Mouse (Mus musculus): ENCODE data around the gene Sppl2b.
"Not testable (repeated sequence)": the region's sequence is repeated elsewhere in the genome, so short reads cannot be mapped to it uniquely, and the experiment has no call there.

The Sppl2b gene

DNA sequence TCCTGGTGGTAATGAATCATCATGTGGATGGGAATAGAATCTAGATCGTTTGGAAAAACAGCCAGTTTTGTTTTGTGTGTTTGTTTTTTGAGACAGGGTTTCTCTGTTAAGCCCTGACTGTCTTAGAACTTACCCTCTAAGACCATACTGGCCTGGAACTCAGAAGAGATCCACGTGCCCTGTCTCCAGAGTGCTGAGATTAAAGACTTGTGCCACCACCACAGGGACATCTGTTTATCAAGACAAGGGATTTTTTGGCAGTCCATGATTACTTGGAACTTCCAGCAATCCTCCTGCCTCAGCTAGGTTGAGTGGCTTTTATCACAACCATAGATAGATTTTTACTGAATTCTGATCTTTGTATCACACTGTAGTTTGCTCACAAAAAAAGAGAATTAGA, 30.2 kb upstream of the Sppl2b start:
- DNase-seq: no peak

DNA sequence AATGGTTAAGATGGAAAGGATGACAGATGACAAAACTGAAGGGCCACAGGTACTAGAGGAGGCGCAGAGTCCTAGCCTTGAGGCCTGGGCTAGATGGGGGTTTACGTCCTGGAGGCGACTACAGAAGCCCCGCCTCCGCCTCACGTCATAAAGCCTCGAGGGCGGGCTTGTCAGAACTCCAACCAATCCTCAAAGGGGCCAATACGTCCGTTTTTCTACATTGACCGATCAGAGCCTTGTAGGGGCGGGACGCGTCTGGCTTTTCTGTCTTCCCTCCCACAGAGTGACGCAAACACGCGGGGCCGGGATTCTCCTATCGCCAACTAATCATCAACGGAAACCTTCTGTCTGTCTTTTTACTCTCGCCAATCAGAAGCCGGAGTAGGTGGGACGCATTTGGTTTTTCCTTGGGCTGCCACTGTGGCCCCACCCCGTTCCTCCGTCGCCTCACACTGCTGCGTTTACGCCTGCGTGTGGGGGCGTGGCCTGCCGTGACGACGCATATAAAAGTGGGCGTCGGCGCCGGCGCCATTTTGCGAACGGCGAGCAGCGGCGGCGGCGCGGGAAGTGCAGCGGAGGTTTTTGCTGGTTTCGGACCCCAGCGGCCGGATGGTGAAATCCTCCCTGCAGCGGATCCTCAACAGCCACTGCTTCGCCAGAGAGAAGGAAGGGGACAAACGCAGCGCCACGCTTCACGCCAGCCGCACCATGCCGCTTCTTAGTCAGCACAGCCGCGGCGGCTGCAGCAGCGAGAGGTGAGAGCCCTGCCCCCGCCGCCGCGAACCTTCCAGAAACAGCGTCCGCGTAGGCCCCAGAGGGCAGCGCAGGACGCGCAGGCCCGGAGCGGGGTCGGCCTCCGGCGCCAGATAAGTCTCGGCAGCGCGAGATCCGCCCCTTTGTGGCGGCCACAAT, 28.7 kb upstream of the Sppl2b start, which contains the start of gene Oaz1:
Gene Oaz1 (plus strand): TSS at position 506 of the 912 bp plus-strand sequence.
- peak; percentile 100 for DNase-seq

DNA sequence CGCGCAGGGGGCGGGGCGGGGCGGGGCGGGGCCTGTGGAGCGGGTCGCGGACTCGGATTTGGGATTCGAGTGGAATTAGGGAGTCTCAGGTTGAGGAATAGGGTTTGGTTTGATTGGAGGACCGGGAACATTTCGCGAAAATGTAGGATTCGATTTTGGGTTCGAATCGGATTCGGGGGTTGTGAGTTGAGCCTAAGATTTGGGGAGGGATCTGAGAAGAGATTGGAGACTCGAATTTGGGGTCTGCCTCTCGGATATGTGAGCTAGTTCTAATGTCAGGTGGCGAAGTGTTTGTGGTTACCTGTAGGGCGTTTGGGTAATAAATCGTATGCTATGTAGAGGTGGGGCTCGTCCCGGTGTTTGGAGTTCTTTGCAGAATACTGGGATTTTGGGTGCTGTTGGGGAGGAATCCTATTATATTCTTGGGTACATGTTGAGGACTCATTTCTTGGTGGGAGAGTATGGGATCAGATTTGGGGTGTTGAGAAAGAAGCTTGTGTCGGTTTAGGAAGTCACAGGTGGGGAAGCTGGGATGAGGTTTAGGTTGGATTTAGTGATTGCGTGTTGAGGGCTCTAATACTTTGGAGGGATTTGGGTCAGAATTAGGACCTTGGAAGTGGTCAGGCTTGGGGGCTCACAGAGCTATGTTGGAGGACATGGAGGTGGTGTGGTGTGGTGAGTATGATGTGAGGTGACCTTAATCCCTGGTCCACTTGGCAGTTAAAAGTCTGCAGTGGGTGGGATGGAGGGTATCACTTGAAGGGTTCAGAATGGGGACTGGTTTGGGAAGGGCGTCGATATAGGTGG, 27.8 kb upstream of the Sppl2b start:
- DNase-seq: no peak

DNA sequence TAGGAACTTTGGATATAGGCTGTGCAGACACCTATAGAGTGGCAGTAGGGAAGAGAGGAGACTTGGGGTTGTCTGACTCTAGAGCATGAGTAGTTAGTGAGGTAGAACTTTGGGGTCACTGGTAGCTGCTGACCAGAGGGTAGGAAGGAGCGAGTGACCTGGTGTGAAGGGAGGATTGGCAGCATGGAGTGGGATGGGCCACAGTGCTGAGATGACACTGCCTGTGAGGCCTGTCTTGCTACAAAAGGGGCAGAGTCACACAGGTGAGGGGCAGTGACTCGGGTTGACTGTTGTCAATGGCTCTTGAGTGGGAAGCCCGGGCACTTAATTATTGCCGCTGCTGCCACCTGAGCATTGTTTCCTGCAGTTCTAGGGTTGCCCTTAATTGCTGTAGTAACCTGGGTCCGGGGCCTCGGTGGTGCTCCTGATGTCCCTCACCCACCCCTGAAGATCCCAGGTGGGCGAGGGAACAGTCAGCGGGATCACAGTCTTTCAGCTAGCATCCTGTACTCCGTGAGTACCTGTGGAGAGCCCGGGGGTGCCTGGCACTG, 27.1 kb upstream of the Sppl2b start:
- DNase-seq: no peak

DNA sequence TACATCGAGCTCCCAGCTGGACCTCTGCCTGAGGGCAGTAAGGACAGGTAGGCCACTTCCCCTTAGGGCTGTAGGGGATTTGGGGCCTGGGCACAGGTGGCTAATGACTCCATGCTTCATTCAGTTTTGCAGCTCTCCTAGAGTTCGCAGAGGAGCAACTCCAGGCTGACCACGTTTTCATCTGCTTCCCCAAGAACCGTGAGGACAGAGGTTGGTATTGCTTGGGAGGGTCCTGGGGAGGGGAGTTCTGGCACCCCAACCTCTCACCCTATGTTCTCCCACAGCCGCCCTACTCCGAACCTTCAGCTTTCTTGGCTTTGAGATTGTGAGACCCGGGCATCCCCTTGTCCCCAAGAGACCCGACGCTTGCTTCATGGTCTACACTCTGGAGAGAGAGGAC, 26.5 kb upstream of the Sppl2b start:
- DNase-seq: not testable (repeated sequence)

DNA sequence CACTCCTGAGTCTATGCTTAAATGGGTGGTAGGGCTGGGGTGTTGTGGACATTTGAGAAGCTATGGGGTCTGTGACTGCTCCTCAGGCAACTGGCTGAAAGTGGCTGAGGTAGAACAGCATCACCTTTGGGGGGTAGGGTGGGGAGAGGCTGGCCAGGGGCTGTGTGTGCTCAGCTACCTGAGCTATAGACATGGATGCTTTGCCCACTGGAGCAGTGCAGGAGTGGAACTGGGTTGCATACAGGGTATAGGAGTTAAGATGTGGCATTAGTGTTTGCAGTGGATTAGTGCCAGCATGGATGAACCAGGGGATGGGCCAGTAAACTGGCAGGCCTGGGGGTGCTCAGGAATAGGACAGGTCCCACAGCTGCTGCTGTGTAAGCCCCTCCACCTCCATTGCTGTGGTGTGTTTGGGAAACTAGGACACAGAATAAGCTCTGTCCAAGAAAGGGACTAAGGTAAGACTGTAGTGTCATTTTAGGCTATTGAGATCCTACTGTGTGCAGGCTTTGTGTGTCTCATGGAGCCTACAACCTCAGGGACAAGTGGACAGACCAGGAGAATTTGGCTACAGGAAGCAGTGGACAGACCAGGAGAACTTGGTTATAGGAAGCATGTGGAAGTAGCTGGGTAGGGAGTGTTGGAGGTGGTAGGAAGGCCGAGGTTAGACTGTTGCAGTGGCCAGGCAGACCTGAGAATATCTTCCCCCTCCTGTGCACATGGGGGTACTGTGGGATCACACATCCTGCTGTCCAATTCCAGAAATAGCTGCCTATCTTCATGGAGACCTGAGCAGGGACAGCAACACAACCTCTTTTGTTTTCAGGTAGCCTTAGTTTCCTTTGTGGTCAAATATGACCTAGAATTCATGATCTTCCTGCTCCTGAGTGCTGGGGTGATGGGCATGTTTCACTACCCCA, 25.5 kb upstream of the Sppl2b start:
- DNase-seq: no peak

DNA sequence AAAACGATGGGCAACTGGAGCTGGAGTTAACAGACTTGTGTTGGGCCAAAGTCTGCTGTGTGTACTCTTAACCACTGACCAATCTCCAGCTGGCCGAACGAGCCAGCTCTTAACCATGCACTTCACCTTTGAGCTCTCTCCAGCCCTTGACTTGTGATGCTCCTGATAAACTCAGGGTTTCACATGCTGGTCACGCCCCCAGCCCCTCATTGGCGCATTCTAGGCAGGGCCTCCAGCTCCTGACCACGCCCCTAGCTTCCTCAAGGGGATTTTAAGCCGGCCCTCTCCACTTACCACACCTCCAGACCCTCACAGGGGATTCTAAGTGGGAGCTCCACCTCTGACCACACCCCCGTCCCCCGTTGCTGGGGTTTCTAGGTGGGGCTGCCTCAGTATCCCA, 23.9 kb upstream of the Sppl2b start:
- DNase-seq: peak; percentile 90

DNA sequence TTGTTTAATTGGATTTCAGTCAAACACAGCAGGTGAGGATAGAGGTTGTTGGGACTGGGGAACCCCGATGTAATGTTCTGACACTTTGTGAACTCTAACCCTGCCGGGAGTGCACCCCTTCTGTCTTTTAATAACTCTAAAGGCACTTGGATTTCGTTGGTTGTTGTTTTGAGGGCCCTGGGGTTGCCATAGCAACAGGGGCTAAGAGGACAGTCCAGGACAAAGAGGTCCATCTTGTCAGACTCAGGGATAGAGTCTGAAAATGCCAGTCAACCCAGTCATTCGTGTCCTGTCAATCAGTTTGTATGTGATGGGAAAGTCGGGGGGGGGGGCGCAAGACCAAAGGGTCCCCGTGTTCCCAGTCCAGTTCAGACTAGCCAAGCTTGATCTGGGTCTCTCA, 22.3 kb upstream of the Sppl2b start:
- no peak for DNase-seq

DNA sequence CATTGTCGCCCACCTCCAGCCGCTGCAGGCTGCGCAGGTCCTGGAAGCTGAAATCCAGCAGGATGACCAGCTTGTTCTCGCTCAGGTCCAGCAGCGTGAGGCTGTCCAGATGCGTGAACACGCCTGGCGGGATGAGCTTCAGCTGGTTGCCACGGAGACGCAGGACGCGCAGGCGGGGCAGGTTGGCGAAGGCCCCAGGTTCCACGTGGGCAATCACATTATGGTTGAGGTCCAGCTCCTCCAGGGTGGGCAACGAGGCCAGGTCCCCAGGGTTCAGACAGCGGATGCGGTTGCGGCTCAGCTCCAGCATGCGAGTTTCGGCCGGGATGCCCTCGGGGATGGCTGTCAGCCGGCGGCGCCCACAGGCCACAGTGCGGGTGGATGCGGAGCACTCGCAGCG, 19.5 kb upstream of the Sppl2b start:
- DNase-seq: no peak

DNA sequence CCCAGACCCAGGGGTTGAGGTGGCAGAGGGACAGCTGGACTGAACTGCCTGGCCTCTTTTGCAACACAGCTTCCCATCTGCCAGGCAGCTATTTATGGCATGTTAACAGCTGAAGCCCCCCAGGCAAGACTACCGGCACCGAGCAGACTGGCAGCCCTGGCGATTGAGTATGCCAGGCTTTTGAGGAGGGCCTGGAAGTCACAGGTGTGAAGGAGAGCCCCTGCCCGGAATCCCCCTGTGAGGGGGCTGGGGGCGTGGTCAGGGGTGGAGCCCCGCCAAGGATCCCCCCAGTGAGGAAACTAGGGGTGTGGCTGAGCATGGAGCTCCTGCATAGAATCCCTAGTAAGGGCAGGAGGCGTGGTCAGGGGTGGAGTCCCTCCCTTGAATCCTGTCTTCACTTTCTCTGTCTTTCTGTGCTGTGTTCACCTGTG, 18.1 kb upstream of the Sppl2b start:
- DNase-seq: no peak

DNA sequence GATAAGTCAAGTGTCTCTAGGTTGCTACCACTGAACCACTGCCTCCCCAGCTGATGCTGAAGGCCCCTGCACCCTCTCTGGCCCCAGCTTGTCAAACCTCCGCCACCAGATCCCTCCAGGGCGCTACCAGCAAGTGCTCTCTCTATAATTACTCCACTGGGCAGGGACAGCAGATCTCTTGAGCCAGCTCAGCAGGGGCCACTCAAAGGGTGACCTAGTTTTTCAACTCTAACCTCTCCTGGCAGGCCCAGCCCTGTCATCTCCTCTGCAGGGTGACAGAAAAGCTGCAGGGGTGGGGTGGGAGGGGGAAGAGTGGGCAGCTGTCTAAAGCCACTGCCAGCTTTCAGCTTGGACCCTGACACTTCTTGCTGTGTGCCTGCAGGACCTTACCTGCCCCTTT, 17.2 kb upstream of the Sppl2b start:
- no peak for DNase-seq

DNA sequence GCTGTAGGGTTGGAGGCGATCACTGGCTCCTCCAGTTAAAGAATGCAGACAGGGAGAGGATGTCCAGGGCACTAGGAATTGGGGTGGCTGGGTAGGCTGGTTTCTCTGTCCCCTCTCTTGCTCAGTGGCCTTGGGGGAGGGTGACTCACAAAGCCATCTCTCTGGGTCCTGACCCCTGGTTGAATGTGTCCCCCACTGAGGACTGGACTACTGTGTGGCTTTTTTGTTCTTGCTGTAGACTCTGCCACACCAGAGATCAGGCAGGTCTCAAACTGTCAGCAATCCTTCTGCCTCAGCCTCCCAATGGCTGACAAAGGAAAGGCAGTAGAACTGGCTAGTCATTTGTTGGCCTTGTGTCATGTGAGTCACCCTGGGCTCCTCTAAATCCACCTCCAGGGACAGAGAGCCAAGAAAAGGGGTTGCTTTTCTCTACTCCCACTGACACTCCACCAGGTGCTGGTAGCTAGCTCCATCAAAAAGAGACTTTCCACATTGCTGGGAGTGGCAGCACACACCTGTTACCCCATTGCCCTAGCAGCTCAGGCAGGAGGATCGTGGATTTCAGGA, 16.6 kb upstream of the Sppl2b start:
- DNase-seq: no peak

DNA sequence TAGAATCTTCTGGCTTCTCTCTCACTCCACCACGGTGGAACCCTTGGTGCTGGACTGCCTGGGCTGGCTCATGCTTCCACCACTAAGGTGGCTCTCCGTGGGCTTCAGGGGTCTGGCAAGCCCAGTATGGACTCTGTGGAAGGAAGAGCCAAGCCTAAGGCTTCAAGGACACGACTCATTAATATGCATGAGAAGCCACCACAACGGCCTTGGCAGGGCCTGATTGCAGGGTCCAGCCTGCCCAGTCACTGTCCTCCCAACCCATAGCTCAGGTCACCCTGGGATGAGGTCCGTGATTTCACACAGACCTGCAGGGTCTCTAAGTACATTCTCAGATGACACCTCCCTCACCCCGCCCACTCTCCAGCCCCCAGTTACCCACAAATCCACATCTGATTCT, 15.2 kb upstream of the Sppl2b start:
- no peak for DNase-seq

DNA sequence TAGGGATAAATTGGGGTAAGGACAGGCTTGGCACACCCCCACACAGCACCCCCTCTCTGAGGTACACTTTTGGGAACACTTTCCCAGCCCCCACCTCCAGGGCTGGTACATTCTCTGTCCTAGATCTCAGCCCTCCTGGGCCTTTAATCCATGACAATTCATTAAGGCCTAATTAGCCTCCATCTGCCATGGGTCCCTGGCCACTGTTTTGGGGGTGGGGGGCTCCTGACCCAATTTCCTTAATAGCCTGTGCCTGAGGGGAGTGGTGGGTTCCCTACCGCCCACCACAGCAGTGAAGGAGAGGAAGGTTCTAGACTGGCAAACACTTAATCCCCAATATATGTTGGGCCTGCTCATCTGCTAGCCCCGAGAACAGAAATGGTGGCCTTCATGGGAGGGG, 13.4 kb upstream of the Sppl2b start:
- no peak for DNase-seq

DNA sequence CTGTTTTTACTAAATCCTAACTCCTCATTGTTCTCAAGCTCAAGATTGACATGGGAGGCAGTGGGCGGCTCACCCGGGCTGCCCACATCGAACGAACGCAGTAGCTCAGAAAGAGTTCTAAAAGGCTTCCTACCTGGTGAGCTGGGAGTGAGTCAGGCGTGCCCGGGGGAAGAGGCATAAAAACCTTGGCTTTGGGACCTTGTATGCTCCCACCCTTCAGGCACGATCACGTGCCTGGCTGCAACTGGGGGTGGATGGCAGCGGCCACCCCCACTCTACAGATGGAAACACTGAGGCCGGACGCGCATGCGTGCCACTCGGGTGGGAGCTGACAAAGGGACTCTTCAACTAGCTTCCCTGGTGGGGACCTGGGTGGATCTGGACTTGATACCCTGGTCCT, 12.7 kb upstream of the Sppl2b start:
- DNase-seq: no peak

DNA sequence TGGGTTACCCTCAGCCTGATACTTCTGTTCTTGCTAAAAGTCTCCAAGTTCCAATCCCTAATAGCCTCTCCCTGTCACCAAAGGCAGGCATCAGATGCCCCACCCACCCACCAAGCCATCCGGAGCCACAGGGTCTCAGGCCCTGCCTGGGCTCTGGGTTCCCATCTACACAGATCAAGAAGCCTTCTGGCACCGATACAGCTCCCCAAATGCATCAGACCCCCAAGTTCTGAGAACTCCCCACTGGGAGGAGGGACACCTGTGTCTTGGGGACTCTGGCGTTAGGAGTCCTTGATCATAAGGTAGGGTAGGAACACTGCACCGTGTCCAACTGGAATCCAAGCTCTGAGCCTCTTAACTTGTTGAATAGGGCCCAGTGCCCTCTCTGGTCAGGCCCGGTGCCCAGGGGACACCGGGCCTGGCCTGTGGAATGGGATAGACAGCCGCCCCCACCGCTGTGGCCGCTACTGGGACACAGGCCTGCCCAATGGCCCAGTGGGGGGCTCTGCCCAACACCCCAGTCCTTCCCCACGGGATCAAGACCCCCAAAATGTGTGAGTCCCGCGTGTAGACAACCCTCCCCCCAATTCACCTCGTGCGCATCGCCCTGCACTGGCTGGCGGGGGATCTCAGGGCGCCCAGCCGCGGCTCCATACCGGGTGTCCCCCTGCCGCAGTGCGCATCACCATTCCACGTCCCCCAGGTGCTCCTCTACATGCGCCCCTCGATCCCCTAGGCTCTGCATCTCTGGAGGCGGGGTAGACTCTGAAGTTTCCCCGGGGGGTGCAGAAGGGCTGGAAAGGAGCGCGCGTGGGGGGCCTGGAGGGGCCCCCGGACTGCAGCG, 11.8 kb upstream of the Sppl2b start:
- no peak for DNase-seq

DNA sequence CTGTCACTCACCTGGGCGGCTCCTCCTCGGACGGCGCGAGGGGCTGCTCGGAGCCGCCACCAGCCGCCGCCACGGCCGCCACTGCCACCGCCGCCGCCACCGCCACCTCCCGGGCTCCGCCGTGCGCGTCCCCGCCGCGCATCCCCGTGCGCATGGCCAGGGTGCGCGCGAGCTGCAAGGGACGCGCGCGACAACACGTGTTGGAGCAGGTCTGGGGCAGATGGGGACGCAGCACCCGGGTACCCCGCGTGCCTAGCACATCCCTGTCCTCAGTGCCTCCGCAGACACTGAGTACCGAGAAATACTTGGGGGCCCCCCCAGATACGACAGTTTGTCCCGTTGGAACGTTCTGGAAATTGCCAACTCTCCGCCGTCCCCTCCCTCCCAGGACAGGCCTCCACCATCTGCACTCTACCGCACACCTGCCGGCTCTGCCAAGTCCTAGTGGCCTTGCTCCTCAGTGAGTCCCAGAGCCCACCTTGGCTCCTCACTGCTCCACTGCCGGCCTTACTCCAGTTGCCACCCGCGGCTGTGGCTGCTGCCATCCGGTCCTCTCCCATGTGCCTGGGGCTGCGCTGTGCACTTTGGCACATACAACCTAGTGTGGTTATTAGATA, 11.0 kb upstream of the Sppl2b start, which contains the start of gene Lingo3:
Gene Lingo3 (minus strand): TSS at position 109 of the 617 bp plus-strand sequence.
- no peak for DNase-seq

DNA sequence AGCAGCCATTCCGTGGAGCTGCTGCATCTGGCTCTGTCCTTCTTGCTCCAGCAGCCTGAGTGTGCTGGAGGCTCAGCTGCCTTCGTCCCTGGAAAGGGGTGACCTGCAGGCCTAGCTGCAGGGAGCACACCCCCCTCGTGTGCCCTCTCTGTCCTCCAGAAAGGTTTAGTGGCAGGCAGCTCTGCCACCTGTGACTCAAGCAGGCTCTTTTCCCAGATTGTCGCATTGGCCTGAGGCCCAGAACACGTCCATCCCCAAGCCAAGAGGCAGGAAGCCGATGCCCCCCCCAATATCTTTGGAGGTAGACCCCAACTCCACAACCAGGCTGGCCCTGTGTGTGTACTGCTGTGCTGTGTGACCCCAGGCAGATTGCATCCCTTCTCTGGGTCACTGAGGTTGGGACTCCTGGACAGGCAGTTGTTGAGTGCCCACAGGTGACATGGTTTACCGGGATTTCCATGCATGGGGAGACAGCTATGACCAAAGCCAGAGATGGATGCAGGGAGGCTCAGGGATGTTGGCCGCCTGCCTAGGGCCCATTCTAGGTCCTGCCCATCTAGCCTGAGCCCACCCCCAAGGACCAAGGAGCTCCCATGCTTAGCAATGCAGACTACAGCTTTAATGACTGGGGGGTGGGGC, 9.9 kb upstream of the Sppl2b start:
- DNase-seq: no peak

DNA sequence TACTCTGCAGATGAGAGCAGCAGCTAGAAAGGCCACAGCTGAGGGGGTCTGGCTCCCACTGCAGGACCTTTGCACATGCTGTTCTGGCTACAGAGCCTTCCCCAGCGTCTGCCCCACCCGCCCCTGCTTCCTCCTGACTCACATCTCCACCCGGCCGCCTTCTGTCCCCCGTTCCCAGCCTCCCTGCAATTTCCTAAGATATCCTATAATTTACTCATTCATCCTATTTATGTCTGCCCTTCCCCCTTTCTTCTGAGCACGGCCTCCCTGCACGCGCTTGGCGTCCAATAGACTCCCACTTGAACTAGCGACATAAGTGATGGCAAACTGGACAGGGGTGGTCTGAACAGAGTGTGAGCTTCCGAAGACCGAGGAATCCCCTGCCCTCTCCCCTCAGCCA, 9.3 kb upstream of the Sppl2b start:
- DNase-seq: no peak

DNA sequence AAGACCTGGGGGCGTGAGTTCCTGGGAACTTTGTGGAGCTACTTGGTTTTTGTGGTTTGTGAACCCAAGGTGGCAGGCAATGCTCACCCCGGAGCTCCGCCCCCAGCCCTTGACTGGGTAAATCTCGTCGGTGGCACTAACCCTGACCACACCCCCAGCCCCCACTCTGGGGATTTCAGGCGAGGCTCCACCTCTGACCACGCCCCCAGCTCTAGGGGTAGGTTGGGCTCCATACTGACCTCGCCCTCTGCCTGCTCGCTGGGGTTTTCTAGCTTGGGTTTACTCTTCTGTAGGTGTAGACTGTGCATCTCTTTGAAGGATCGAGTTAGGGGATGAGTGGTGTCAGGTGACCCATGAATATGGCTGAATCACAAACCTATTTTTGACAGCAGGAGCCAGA, 6.5 kb upstream of the Sppl2b start:
- DNase-seq: peak; percentile 80

All from lung, postnatal 36 days (tissue).